Mouse (Mus musculus): ENCODE results near the gene Tipin. TPM values are rescaled to one million over a fixed set of nuclear protein-coding genes. Genes with fewer than 3 reads are reported as not detected.
A peak's percentile ranks its signal among the peaks of the same experiment; 100 is the strongest.

Gene Tipin
- 33.1 TPM for polyA plus RNA-seq (2012; fragmentation: generic; extraction: Trizol)

GRCm38 (mm10) chr9:64281105-64281780 lies at the start of gene Tipin:
Gene Tipin (plus strand): TSS chr9:64281581.
- Histone ChIP-seq H3K4me2 (ENCODE audit: low read depth) (peak within 1 kb of the TSS; percentile 94), H3ac (ENCODE audit: control insufficient read depth, insufficient read length) (peak within 1 kb of the TSS; percentile 99), H3K36me3 (ENCODE audit: control insufficient read depth, insufficient read depth) (no peaks in the 10 kb centered on the region), H3K79me2 (ENCODE audit: control insufficient read depth, insufficient read depth) (peaks cover 34% of the 10 kb centered on the region), H3K27me3 (ENCODE audit: control insufficient read depth, insufficient read depth, insufficient read length) (no peaks in the 10 kb centered on the region), H3K4me3 (peak within 1 kb of the TSS; percentile 56)
- peak; percentile 53 for TF ChIP-seq POLR2AphosphoS2 (IDR thresholded peaks at IDR 0.05; ENCODE audit: insufficient read length, low read depth)
- TF ChIP-seq POLR2A (IDR thresholded peaks at IDR 0.05; ENCODE audit: insufficient read length, low read depth), result peak; percentile 74
- TF ChIP-seq MYOD1 (IDR thresholded peaks at IDR 0.05; ENCODE audit: control insufficient read depth in 1 of 3, insufficient read length in 2 of 3, low read depth in 2 of 3), result no peak
- peak; percentile 84 for TF ChIP-seq E2F4 (IDR thresholded peaks at IDR 0.05; ENCODE audit: insufficient read depth)

DNA sequence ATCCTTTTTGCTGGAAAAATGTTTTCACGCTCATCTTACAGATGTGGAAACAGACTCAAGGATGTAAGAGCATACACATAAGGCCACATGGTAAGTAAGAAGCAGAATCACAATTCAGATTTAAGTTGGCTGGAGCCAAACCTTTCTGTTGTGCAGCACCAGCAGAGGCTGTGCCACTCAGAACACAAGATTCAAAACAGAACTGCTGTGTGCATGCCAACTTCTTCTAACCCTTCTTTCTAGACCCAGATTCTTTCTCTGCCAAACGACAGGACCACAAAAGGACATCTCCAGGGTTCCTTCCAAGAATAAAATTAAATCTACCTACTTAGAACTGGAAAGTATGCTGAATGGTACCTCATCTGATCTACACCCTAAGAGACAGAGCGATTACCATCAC lies 49.7 kb upstream of the Tipin start:
- H3K4me3 ChIP-seq, result no peak overlapping the region
- peak overlapping the region; percentile 13 for H3K4me2 ChIP-seq (ENCODE audit: low read depth)
- H3K79me2 ChIP-seq (ENCODE audit: control insufficient read depth, insufficient read depth), result peaks cover 70% of the 10 kb centered on the region
- no peaks in the 10 kb centered on the region for H3K27me3 ChIP-seq (ENCODE audit: control insufficient read depth, insufficient read depth, insufficient read length)
- H3K36me3 ChIP-seq (ENCODE audit: control insufficient read depth, insufficient read depth), result no peaks in the 10 kb centered on the region
- no peak overlapping the region for H3ac ChIP-seq (ENCODE audit: control insufficient read depth, insufficient read length)
- no peak for TF ChIP-seq POLR2A (IDR thresholded peaks at IDR 0.05; ENCODE audit: insufficient read length, low read depth)
- no peak for TF ChIP-seq MYOG (IDR thresholded peaks at IDR 0.05; ENCODE audit: control insufficient read depth in 1 of 3, insufficient read depth in 1 of 3, insufficient read length in 2 of 3, low read depth in 2 of 3)
- no peak for TF ChIP-seq POLR2AphosphoS2 (IDR thresholded peaks at IDR 0.05; ENCODE audit: insufficient read length, low read depth)
- TF ChIP-seq MYOD1 (IDR thresholded peaks at IDR 0.05; ENCODE audit: control insufficient read depth in 1 of 3, insufficient read length in 2 of 3, low read depth in 2 of 3), result no peak
- TF ChIP-seq TCF3 (IDR thresholded peaks at IDR 0.05; ENCODE audit: insufficient read length, low read depth), result no peak

DNA sequence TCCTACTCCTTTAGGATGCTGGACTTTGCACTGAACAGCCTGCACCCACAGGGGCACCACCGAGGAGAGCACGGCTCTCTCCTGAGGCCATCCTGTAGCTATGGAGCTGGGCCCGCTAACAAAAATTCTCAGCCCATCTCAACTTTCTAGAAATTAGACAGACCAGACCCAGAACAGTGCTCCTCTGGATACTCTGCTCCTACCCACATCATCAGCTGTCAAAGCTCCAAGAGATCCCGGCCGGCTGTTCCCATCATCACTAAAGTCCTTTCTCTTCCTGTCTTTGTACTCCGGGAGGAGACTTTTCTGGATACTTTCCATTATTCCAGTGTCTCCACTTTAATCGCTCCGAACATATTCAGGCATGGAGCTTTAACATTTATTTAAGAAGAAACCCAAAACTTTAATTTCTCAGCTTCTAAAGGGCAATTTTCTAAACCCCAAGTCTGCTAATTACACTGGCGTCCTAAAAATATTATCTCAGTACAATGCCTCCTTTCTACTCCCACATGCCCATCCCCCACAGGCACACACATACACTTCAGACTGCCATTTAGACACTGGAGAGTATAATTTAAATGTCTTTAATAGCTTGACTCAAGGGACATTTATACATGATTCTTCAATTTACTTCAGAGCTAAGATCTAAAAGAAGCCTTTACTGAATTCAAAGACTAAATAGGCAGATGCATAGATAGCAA lies 49.0 kb upstream of the Tipin start:
- no peak overlapping the region for H3K4me3 ChIP-seq
- peak overlapping the region; percentile 3 for H3K4me2 ChIP-seq (ENCODE audit: low read depth)
- no peaks in the 10 kb centered on the region for H3K36me3 ChIP-seq (ENCODE audit: control insufficient read depth, insufficient read depth)
- H3K79me2 ChIP-seq (ENCODE audit: control insufficient read depth, insufficient read depth), result peaks cover 63% of the 10 kb centered on the region
- H3K27me3 ChIP-seq (ENCODE audit: control insufficient read depth, insufficient read depth, insufficient read length), result no peaks in the 10 kb centered on the region
- TF ChIP-seq CEBPB (IDR thresholded peaks at IDR 0.05; ENCODE audit: insufficient read depth, poor library complexity, severe bottlenecking) (no peak), E2F4 (IDR thresholded peaks at IDR 0.05; ENCODE audit: insufficient read depth) (no peak), MAX (IDR thresholded peaks at IDR 0.05; ENCODE audit: low read depth) (no peak), SRF (IDR thresholded peaks at IDR 0.05; ENCODE audit: control insufficient read depth, insufficient read length, low read depth) (no peak), TCF12 (IDR thresholded peaks at IDR 0.05; ENCODE audit: insufficient read depth, poor library complexity, severe bottlenecking) (no peak), MYOD1 (IDR thresholded peaks at IDR 0.05; ENCODE audit: control insufficient read depth in 1 of 3, insufficient read length in 2 of 3, low read depth in 2 of 3) (no peak), USF1 (IDR thresholded peaks at IDR 0.05; ENCODE audit: low read depth) (no peak), REST (IDR thresholded peaks at IDR 0.05; ENCODE audit: insufficient read depth, insufficient read length) (no peak), TCF3 (IDR thresholded peaks at IDR 0.05; ENCODE audit: insufficient read length, low read depth) (no peak), POLR2AphosphoS2 (IDR thresholded peaks at IDR 0.05; ENCODE audit: insufficient read length, low read depth) (no peak), POLR2A (IDR thresholded peaks at IDR 0.05; ENCODE audit: insufficient read length, low read depth) (no peak)
- no peak overlapping the region for H3ac ChIP-seq (ENCODE audit: control insufficient read depth, insufficient read length)

- H3ac ChIP-seq (ENCODE audit: control insufficient read depth, insufficient read length), result no peak overlapping the region
- H3K4me3 ChIP-seq, result no peak overlapping the region
- H3K27me3 ChIP-seq (ENCODE audit: control insufficient read depth, insufficient read depth, insufficient read length), result no peaks in the 10 kb centered on the region
- H3K36me3 ChIP-seq (ENCODE audit: control insufficient read depth, insufficient read depth), result no peaks in the 10 kb centered on the region
- peak overlapping the region; percentile 57 for H3K4me2 ChIP-seq (ENCODE audit: low read depth)
- no peak for TF ChIP-seq MAX (IDR thresholded peaks at IDR 0.05; ENCODE audit: low read depth)
- no peak for TF ChIP-seq POLR2A (IDR thresholded peaks at IDR 0.05; ENCODE audit: insufficient read length, low read depth)
- TF ChIP-seq POLR2AphosphoS2 (IDR thresholded peaks at IDR 0.05; ENCODE audit: insufficient read length, low read depth), result no peak
- no peak for TF ChIP-seq REST (IDR thresholded peaks at IDR 0.05; ENCODE audit: insufficient read depth, insufficient read length)
- peak in 2 of 3 experiments; percentile 66 to 94 for TF ChIP-seq MYOG (IDR thresholded peaks at IDR 0.05; ENCODE audit: control insufficient read depth in 1 of 3, insufficient read depth in 1 of 3, insufficient read length in 2 of 3, low read depth in 2 of 3)
- TF ChIP-seq SRF (IDR thresholded peaks at IDR 0.05; ENCODE audit: control insufficient read depth, insufficient read length, low read depth), result no peak
- TF ChIP-seq E2F4 (IDR thresholded peaks at IDR 0.05; ENCODE audit: insufficient read depth), result no peak
- peak; percentile 89 to 95 (median 92) for TF ChIP-seq MYOD1 (IDR thresholded peaks at IDR 0.05; ENCODE audit: control insufficient read depth in 1 of 3, insufficient read length in 2 of 3, low read depth in 2 of 3)
- TF ChIP-seq CEBPB (IDR thresholded peaks at IDR 0.05; ENCODE audit: insufficient read depth, poor library complexity, severe bottlenecking), result no peak
- no peak for TF ChIP-seq USF1 (IDR thresholded peaks at IDR 0.05; ENCODE audit: low read depth)
- peak; percentile 67 for TF ChIP-seq TCF3 (IDR thresholded peaks at IDR 0.05; ENCODE audit: insufficient read length, low read depth)
- TF ChIP-seq TCF12 (IDR thresholded peaks at IDR 0.05; ENCODE audit: insufficient read depth, poor library complexity, severe bottlenecking), result peak; percentile 86
- H3K79me2 ChIP-seq (ENCODE audit: control insufficient read depth, insufficient read depth), result peaks cover 58% of the 10 kb centered on the region
These were observed 47.7 kb upstream of the Tipin start for GRCm38 (mm10) chr9:64233656-64234055.
